In genomic region chr1:170978601-170979000, GRCm38 (mm10) we compare ENCODE assay signal across 34 mouse cellular contexts. TPM values are rescaled to one million over a fixed set of nuclear protein-coding genes. Genes with fewer than 3 reads are reported as not detected.
DNase-seq lines count a peak whose midpoint lies in the region; TF ChIP-seq lines count a peak whose summit lies in the region.
"Had no signal": no experiment of that assay in that cellular context is flagged by ENCODE, and none has a peak within 500 bp of the region (broad histone marks: within the 10 kb centered on the region; RNA-seq: fewer than 3 reads in every experiment).

No protein-coding gene starts in this region.

- H3K4me3 ChIP-seq in ES-E14 (ENCODE audit: insufficient read depth in 1 of 2, low read depth in 1 of 2, low read length in 2 of 2, poor library complexity in 1 of 2, severe bottlenecking in 1 of 2): peak overlapping the region in 1 of 2 experiments; percentile 13; a peak in 1 of 4 replicates
- H3K4me3 ChIP-seq in myocyte: no peak overlapping the region
- no peak overlapping the region for H3K4me3 ChIP-seq in forebrain, embryonic 10.5 days
- H3K4me3 ChIP-seq: heart, adult 2 months; heart, embryonic 10.5 days; heart, embryonic 13.5 days had no signal

- H3K4me1 ChIP-seq in ES-E14 (ENCODE audit: control insufficient read depth in 2 of 2, insufficient read depth in 2 of 2, low read length in 2 of 2, poor library complexity in 1 of 2): peaks cover 0 to 8% of the 10 kb centered on the region in 2 experiments; a peak in 2 of 4 replicates
- no peaks in the 10 kb centered on the region for H3K4me1 ChIP-seq in forebrain, embryonic 10.5 days
- H3K4me1 ChIP-seq: heart, embryonic 10.5 days; heart, embryonic 13.5 days had no signal

- in situ Hi-C loops in ES-E14 (cut with MboI; ENCODE audit: low sequenced_read_pairs in 2 of 2, unreplicated experiment in 2 of 2): loop anchor here in 1 of 2 experiments (25.0 kb wide), 1 partner anchor 91 kb away; the partner anchor contains the start of genes Dusp12 and Gm26620

- no peaks in the 10 kb centered on the region for H3K9me3 ChIP-seq in ES-E14 (ENCODE audit: control insufficient read depth, insufficient read depth, low read depth, low read length)
- no peaks in the 10 kb centered on the region for H3K9me3 ChIP-seq in forebrain, embryonic 10.5 days
- H3K9me3 ChIP-seq: heart, embryonic 10.5 days; heart, embryonic 13.5 days had no signal

- H3K9ac ChIP-seq in ES-E14 (ENCODE audit: insufficient read depth, low read depth, low read length, poor library complexity, severe bottlenecking): no peak overlapping the region
- H3K9ac ChIP-seq: forebrain, postnatal 0 days; heart, embryonic 13.5 days; hindbrain, embryonic 14.5 days had no signal

- H3K79me2 ChIP-seq in myocyte (ENCODE audit: control insufficient read depth, insufficient read depth): no peaks in the 10 kb centered on the region

- H3K4me2 ChIP-seq in myocyte (ENCODE audit: low read depth): peak overlapping the region; percentile 6
- H3K4me2 ChIP-seq: heart, embryonic 13.5 days; hindbrain, embryonic 14.5 days had no signal

- DNase-seq in 416B (ENCODE audit: low read depth): peak; percentile 76
- no peak for DNase-seq in ES-E14 (ENCODE audit: low read depth, low spot score)
- peak; percentile 70 for DNase-seq in ZHBTc4 (ENCODE audit: low read depth, low spot score)
- no peak for DNase-seq in lung, postnatal 10 days
- no peak for DNase-seq in forebrain, embryonic 10.5 days (ENCODE audit: extremely low spot score, low spot score)
- DNase-seq in cerebellum, adult 8-10 months: no peak
- no peak for DNase-seq in frontal cortex, adult 2 months (ENCODE audit: extremely low spot score in 1 of 2, low spot score in 1 of 2)
- DNase-seq: adrenal gland, adult 8-10 months; adrenal gland, postnatal 25 days; B cell, adult 2 months; cerebellum, adult 11-12 months; cerebellum, adult 9-11 months; cerebellum, postnatal 36 days; forebrain, postnatal 0 days; gastrocnemius, postnatal 25 days; heart, adult 2 months; heart, postnatal 14 days; heart, postnatal 4 days had no signal

- WGBS in forebrain, embryonic 10.5 days: 84% methylated on average over 4 of the region's 4 CpGs

- no peak for TF ChIP-seq POLR2A in myocyte (IDR thresholded peaks at IDR 0.05; ENCODE audit: insufficient read length, low read depth)

- H3ac ChIP-seq in myocyte (ENCODE audit: control insufficient read depth, insufficient read length): no peak overlapping the region

- peak overlapping the region; percentile 72; the same call in 1 of the 2 replicates for H3K27ac ChIP-seq in ES-E14 (ENCODE audit: insufficient read depth, low read depth, low read length, poor library complexity, severe bottlenecking)
- H3K27ac ChIP-seq in forebrain, embryonic 10.5 days: no peak overlapping the region
- H3K27ac ChIP-seq: heart, adult 2 months; heart, embryonic 10.5 days; heart, embryonic 13.5 days; hindbrain, embryonic 14.5 days; hindbrain, postnatal 0 days had no signal

- no peaks in the 10 kb centered on the region for H3K27me3 ChIP-seq in myocyte (ENCODE audit: control insufficient read depth, insufficient read depth, insufficient read length)
- no peaks in the 10 kb centered on the region for H3K27me3 ChIP-seq in forebrain, embryonic 10.5 days (ENCODE audit: poor library complexity, severe bottlenecking)
- H3K27me3 ChIP-seq: CH12.LX, Patski had no signal

- H3K36me3 ChIP-seq in ES-E14 (ENCODE audit: control insufficient read depth, insufficient read depth, low read length, poor library complexity, severe bottlenecking) (no peaks in the 10 kb centered on the region), myocyte (ENCODE audit: control insufficient read depth, insufficient read depth) (no peaks in the 10 kb centered on the region)
- no peaks in the 10 kb centered on the region for H3K36me3 ChIP-seq in forebrain, embryonic 10.5 days (replicated peaks)
- H3K36me3 ChIP-seq: heart, embryonic 10.5 days; heart, embryonic 13.5 days had no signal

TF ChIP-seq in ES-E14, 5 proteins besides CTCF, POLR2A, EP300 and RAD21:
- no peak for TF ChIP-seq ZC3H11A (IDR thresholded peaks at IDR 0.05; ENCODE audit: borderline replicate concordance, low read depth, low read length)
- TF ChIP-seq HCFC1 (IDR thresholded peaks at IDR 0.05; ENCODE audit: borderline replicate concordance, insufficient read depth, low read length): no peak
- TF ChIP-seq MAFK (IDR thresholded peaks at IDR 0.05; ENCODE audit: insufficient read depth, low read depth, low read length): no peak
- TF ChIP-seq CHD2 (IDR thresholded peaks at IDR 0.05; ENCODE audit: low read depth, low read length): no peak
- TF ChIP-seq ZNF384 (IDR thresholded peaks at IDR 0.05; ENCODE audit: low read depth, low read length): no peak

TF ChIP-seq in myocyte, 11 proteins besides CTCF, POLR2A, EP300 and RAD21:
- TF ChIP-seq MYOG (IDR thresholded peaks at IDR 0.05; ENCODE audit: control insufficient read depth in 1 of 3, insufficient read depth in 1 of 3, insufficient read length in 2 of 3, low read depth in 2 of 3) (no peak), SRF (IDR thresholded peaks at IDR 0.05; ENCODE audit: control insufficient read depth, insufficient read length, low read depth) (no peak)

RNA-seq across cellular contexts. Expression of gene Fcgr2b, which starts 2.3 kb away (rescaled TPM):
- total RNA-seq in ES-E14 (2012; rRNA removed): 2.4 and 4.5 TPM in 2 replicates
- 0.11 TPM for polyA plus RNA-seq in myocyte (2012; fragmentation: generic; extraction: Trizol)
- polyA plus RNA-seq in forebrain, embryonic 10.5 days (2016; fragmentation: Nextera tagmentation; extraction: Ambion mirVana): 0.09 TPM in 1 of 2 replicates, not detected in the other
- 7.0 and 8.1 TPM in 2 replicates for polyA plus RNA-seq in frontal cortex, adult 2 months (2012; rRNA removed)
- polyA plus RNA-seq: heart, embryonic 10.5 days had no signal

RNA-seq across cellular contexts. Expression of gene Fcgr4, which starts 40.1 kb away (rescaled TPM):
- total RNA-seq in ES-E14 (2012; rRNA removed): 0.49 TPM in 1 of 2 replicates, not detected in the other
- 2.1 TPM for polyA plus RNA-seq in myocyte (2012; fragmentation: generic; extraction: Trizol)
- 0.11 TPM in 1 of 2 replicates, not detected in the other for polyA plus RNA-seq in forebrain, embryonic 10.5 days (2016; fragmentation: Nextera tagmentation; extraction: Ambion mirVana)
- 0.23 and 0.64 TPM in 2 replicates for polyA plus RNA-seq in frontal cortex, adult 2 months (2012; rRNA removed)
- total RNA-seq: gastrocnemius, adult 8-10 months; gastrocnemius, postnatal 25 days; hindbrain, postnatal 0 days had no signal
- polyA plus RNA-seq: inflammation-experienced regulatory T-cells, adult 6 months had no signal

RNA-seq across cellular contexts. Expression of gene Fcrla, which starts 51.2 kb away (rescaled TPM):
- total RNA-seq in ES-E14 (2012; rRNA removed): not detected in 2 replicates
- not detected for polyA plus RNA-seq in myocyte (2012; fragmentation: generic; extraction: Trizol)
- polyA plus RNA-seq in forebrain, embryonic 10.5 days (2016; fragmentation: Nextera tagmentation; extraction: Ambion mirVana): not detected in 2 replicates
- polyA plus RNA-seq in frontal cortex, adult 2 months (2012; rRNA removed): not detected in 2 replicates
- total RNA-seq: forebrain, postnatal 0 days; gastrocnemius, adult 8-10 months; gastrocnemius, postnatal 25 days; hindbrain, postnatal 0 days had no signal
- polyA plus RNA-seq: brain, embryonic 14.5 days; embryonic facial prominence, embryonic 11.5 days; embryonic facial prominence, embryonic 14.5 days; forebrain, embryonic 11.5 days; forebrain, embryonic 14.5 days; hindbrain, embryonic 11.5 days; hindbrain, embryonic 14.5 days; hindbrain, postnatal 0 days; intestine, embryonic 16.5 days; Patski had no signal

Comparison
In these comparisons a context has a peak if more than half of its experiments do, and no peak if none do; other contexts are left out.
1. DNase-seq: peak in 416B (single experiment) and ZHBTc4 (single experiment); none in ES-E14 (single experiment), lung, postnatal 10 days (single experiment), forebrain, embryonic 10.5 days (single experiment), cerebellum, adult 8-10 months (single experiment) and frontal cortex, adult 2 months (0 of 2).